Mouse (Mus musculus) frontal cortex, postnatal 36 days (tissue): ENCODE measurements around the gene 1700086D15Rik.

Source experiments
- DNase-seq, 2 experiments: peaks; one replicate each; pipeline ENCODE4 v3.0.0; 2022; ENCODE audit warnings: low spot score in 2 of 2

Gene 1700086D15Rik

GRCm38 (mm10) chr11:65159791-65160190 lies at the start of gene 1700086D15Rik:
Gene 1700086D15Rik, minus strand, starts transcription at chr11:65159891.
- no peak for DNase-seq

GRCm38 (mm10) chr11:65209441-65209840 lies 49.8 kb upstream of the 1700086D15Rik start:
- no peak for DNase-seq

- DNase-seq: no peak
Observed at GRCm38 (mm10) chr11:65205306-65205705, 45.6 kb upstream of the 1700086D15Rik start.

- DNase-seq: no peak
Observed at GRCm38 (mm10) chr11:65204651-65205050, 45.0 kb upstream of the 1700086D15Rik start.

- DNase-seq: no peak
Observed at GRCm38 (mm10) chr11:65203020-65203419, 43.3 kb upstream of the 1700086D15Rik start.

GRCm38 (mm10) chr11:65202236-65202635 lies 42.5 kb upstream of the 1700086D15Rik start:
- no peak for DNase-seq

- DNase-seq: no peak
Observed at GRCm38 (mm10) chr11:65198026-65198425, 38.3 kb upstream of the 1700086D15Rik start.

- DNase-seq: peak; percentile 84 to 85
Observed at GRCm38 (mm10) chr11:65197280-65197679, 37.6 kb upstream of the 1700086D15Rik start.

- no peak for DNase-seq
Observed at GRCm38 (mm10) chr11:65186974-65187373, 27.3 kb upstream of the 1700086D15Rik start.

- DNase-seq: no peak
Observed at GRCm38 (mm10) chr11:65185114-65185513, 25.4 kb upstream of the 1700086D15Rik start.

GRCm38 (mm10) chr11:65170121-65170750 lies 10.5 kb upstream of the 1700086D15Rik start:
- DNase-seq: no peak

GRCm38 (mm10) chr11:65162767-65163120 lies 3.1 kb upstream of the 1700086D15Rik start, which contains the start of gene Arhgap44:
Gene Arhgap44, minus strand, starts transcription at chr11:65162961.
- peak; percentile 81 to 83 for DNase-seq

GRCm38 (mm10) chr11:65161881-65162766 lies 2.4 kb upstream of the 1700086D15Rik start:
- peak; percentile 36 to 44 for DNase-seq

GRCm38 (mm10) chr11:65160991-65161880 lies 1.5 kb upstream of the 1700086D15Rik start:
- peak in 1 of 2 experiments; percentile 45 for DNase-seq

- no peak for DNase-seq
Observed at GRCm38 (mm10) chr11:65158658-65158990, 1.1 kb downstream of the 1700086D15Rik start.

- peak in 1 of 2 experiments; percentile 55 for DNase-seq
Observed at GRCm38 (mm10) chr11:65157966-65158657, 1.6 kb downstream of the 1700086D15Rik start.

GRCm38 (mm10) chr11:65153006-65153405 lies 6.7 kb downstream of the 1700086D15Rik start:
- no peak for DNase-seq

- DNase-seq: no peak
Observed at GRCm38 (mm10) chr11:65148441-65148840, 11.2 kb downstream of the 1700086D15Rik start.

GRCm38 (mm10) chr11:65142838-65143417 lies 16.8 kb downstream of the 1700086D15Rik start:
- no peak for DNase-seq

GRCm38 (mm10) chr11:65139030-65139429 lies 20.7 kb downstream of the 1700086D15Rik start:
- no peak for DNase-seq

GRCm38 (mm10) chr11:65137145-65137652 lies 22.5 kb downstream of the 1700086D15Rik start:
- no peak for DNase-seq
